In genomic region chr7:45539095-45539494, GRCm38 (mm10) we compare ENCODE assay signal across 15 mouse cellular contexts. TPM values are rescaled to one million over a fixed set of nuclear protein-coding genes. Genes with fewer than 3 reads are reported as not detected.
DNase-seq lines count a peak whose midpoint lies in the region; ATAC-seq and TF ChIP-seq lines count a peak whose summit lies in the region.
"Had no signal": no experiment of that assay in that cellular context is flagged by ENCODE, and none has a peak within 500 bp of the region (broad histone marks: within the 10 kb centered on the region; RNA-seq: fewer than 3 reads in every experiment).

No protein-coding gene starts in this region.

- H3K36me3 ChIP-seq in hindbrain, embryonic 15.5 days = no peaks in the 10 kb centered on the region
- no peaks in the 10 kb centered on the region for H3K36me3 ChIP-seq in hindbrain, embryonic 11.5 days (ENCODE audit: control insufficient read depth, insufficient read depth, low read length)
- H3K36me3 ChIP-seq in midbrain, embryonic 10.5 days = no peaks in the 10 kb centered on the region
- no peaks in the 10 kb centered on the region for H3K36me3 ChIP-seq in midbrain, embryonic 13.5 days
- H3K36me3 ChIP-seq in intestine, postnatal 0 days (ENCODE audit: control insufficient read depth, insufficient read depth) = no peaks in the 10 kb centered on the region
- H3K36me3 ChIP-seq in midbrain, embryonic 14.5 days (ENCODE audit: control insufficient read depth, insufficient read depth, low read length) = no peaks in the 10 kb centered on the region
- H3K36me3 ChIP-seq: forebrain, embryonic 12.5 days; heart, embryonic 15.5 days had no signal

- 77% methylated on average over 3 of the region's 3 CpGs for WGBS in hindbrain, embryonic 15.5 days
- WGBS in hindbrain, embryonic 11.5 days = 77% methylated on average over 3 of the region's 3 CpGs
- WGBS in midbrain, embryonic 10.5 days = 85% methylated on average over 3 of the region's 3 CpGs
- 87% methylated on average over 3 of the region's 3 CpGs for WGBS in midbrain, embryonic 13.5 days
- 76% methylated on average over 3 of the region's 3 CpGs for WGBS in intestine, postnatal 0 days
- 84% methylated on average over 3 of the region's 3 CpGs for WGBS in midbrain, embryonic 14.5 days

- no peak overlapping the region for H3K9ac ChIP-seq in hindbrain, embryonic 15.5 days
- no peak overlapping the region for H3K9ac ChIP-seq in hindbrain, embryonic 11.5 days (ENCODE audit: low read depth, low read length)
- no peak overlapping the region for H3K9ac ChIP-seq in midbrain, embryonic 13.5 days (replicated peaks)
- H3K9ac ChIP-seq in intestine, postnatal 0 days (ENCODE audit: low read depth, low read length) = no peak overlapping the region
- no peak overlapping the region for H3K9ac ChIP-seq in midbrain, embryonic 14.5 days (replicated peaks; ENCODE audit: low read length)
- H3K9ac ChIP-seq: forebrain, embryonic 12.5 days; heart, embryonic 15.5 days had no signal

- H3K27me3 ChIP-seq in hindbrain, embryonic 15.5 days = no peaks in the 10 kb centered on the region
- H3K27me3 ChIP-seq in hindbrain, embryonic 11.5 days (ENCODE audit: control insufficient read depth, insufficient read depth, low read length) = no peaks in the 10 kb centered on the region
- no peaks in the 10 kb centered on the region for H3K27me3 ChIP-seq in midbrain, embryonic 10.5 days (ENCODE audit: low read depth, poor library complexity, severe bottlenecking)
- no peaks in the 10 kb centered on the region for H3K27me3 ChIP-seq in midbrain, embryonic 13.5 days
- H3K27me3 ChIP-seq in intestine, postnatal 0 days (replicated peaks; ENCODE audit: control insufficient read depth, insufficient read depth, low read length) = no peaks in the 10 kb centered on the region
- no peaks in the 10 kb centered on the region for H3K27me3 ChIP-seq in midbrain, embryonic 14.5 days (ENCODE audit: control insufficient read depth, insufficient read depth, low read length)
- H3K27me3 ChIP-seq: forebrain, embryonic 12.5 days; heart, embryonic 15.5 days had no signal

- H3K27ac ChIP-seq in hindbrain, embryonic 15.5 days (replicated peaks) = 0 out of 2 replicates have a peak overlapping the region, but pooled peaks have one; percentile 71
- H3K27ac ChIP-seq in hindbrain, embryonic 11.5 days (ENCODE audit: low read depth, low read length) = no peak overlapping the region
- no peak overlapping the region for H3K27ac ChIP-seq in midbrain, embryonic 10.5 days (replicated peaks)
- H3K27ac ChIP-seq in midbrain, embryonic 13.5 days = no peak overlapping the region
- H3K27ac ChIP-seq in intestine, postnatal 0 days (ENCODE audit: low read depth, low read length) = no peak overlapping the region
- no peak overlapping the region for H3K27ac ChIP-seq in midbrain, embryonic 14.5 days (replicated peaks; ENCODE audit: low read depth, low read length)
- H3K27ac ChIP-seq: forebrain, embryonic 12.5 days; heart, embryonic 15.5 days had no signal

- peaks cover 9% of the 10 kb centered on the region for H3K4me1 ChIP-seq in hindbrain, embryonic 15.5 days (replicated peaks)
- 0 out of 2 replicates have a peak, but pooled peaks cover 4% of the 10 kb centered on the region for H3K4me1 ChIP-seq in hindbrain, embryonic 11.5 days (replicated peaks; ENCODE audit: control insufficient read depth, insufficient read depth, low read length)
- peaks cover 12% of the 10 kb centered on the region for H3K4me1 ChIP-seq in midbrain, embryonic 10.5 days
- peaks cover 7% of the 10 kb centered on the region for H3K4me1 ChIP-seq in midbrain, embryonic 13.5 days (replicated peaks)
- no peaks in the 10 kb centered on the region for H3K4me1 ChIP-seq in intestine, postnatal 0 days (replicated peaks; ENCODE audit: control insufficient read depth, insufficient read depth, low read length)
- H3K4me1 ChIP-seq in midbrain, embryonic 14.5 days (ENCODE audit: control insufficient read depth, insufficient read depth, low read length) = peaks cover 6% of the 10 kb centered on the region; the same call in 1 of the 2 replicates

- no peak for ATAC-seq in hindbrain, embryonic 15.5 days (ENCODE audit: low FRiP score, low read depth)
- ATAC-seq in hindbrain, embryonic 11.5 days (ENCODE audit: low FRiP score) = no peak
- no peak for ATAC-seq in midbrain, embryonic 13.5 days
- peak; percentile 3; the same call in 1 of the 2 replicates for ATAC-seq in intestine, postnatal 0 days
- ATAC-seq in midbrain, embryonic 14.5 days (ENCODE audit: low FRiP score, low TSS enrichment) = no peak

- no peak for DNase-seq in hindbrain, embryonic 11.5 days (ENCODE audit: low spot score)
- no peak for DNase-seq in midbrain, embryonic 10.5 days (ENCODE audit: low spot score)
- no peak for DNase-seq in midbrain, embryonic 14.5 days
- DNase-seq in layer of hippocampus, adult 8-10 months (ENCODE audit: low spot score in 2 of 2) = no peak
- DNase-seq: heart, postnatal 36 days; kidney, adult 18-20 months; thymus, adult 18-20 months; thymus, postnatal 36 days had no signal

- H3K4me2 ChIP-seq in hindbrain, embryonic 15.5 days = no peak overlapping the region
- no peak overlapping the region for H3K4me2 ChIP-seq in hindbrain, embryonic 11.5 days (replicated peaks; ENCODE audit: low read depth, low read length)
- no peak overlapping the region for H3K4me2 ChIP-seq in midbrain, embryonic 13.5 days (replicated peaks)
- peak overlapping the region; percentile 88; the same call in 1 of the 2 replicates for H3K4me2 ChIP-seq in intestine, postnatal 0 days (replicated peaks; ENCODE audit: low read depth)
- H3K4me2 ChIP-seq in midbrain, embryonic 14.5 days (ENCODE audit: low read length) = no peak overlapping the region; the same call in 1 of the 2 replicates

- no peaks in the 10 kb centered on the region for H3K9me3 ChIP-seq in hindbrain, embryonic 15.5 days
- H3K9me3 ChIP-seq in hindbrain, embryonic 11.5 days (ENCODE audit: control insufficient read depth, low read length) = no peaks in the 10 kb centered on the region
- no peaks in the 10 kb centered on the region for H3K9me3 ChIP-seq in midbrain, embryonic 10.5 days (replicated peaks)
- no peaks in the 10 kb centered on the region for H3K9me3 ChIP-seq in midbrain, embryonic 13.5 days
- H3K9me3 ChIP-seq in intestine, postnatal 0 days (ENCODE audit: control insufficient read depth) = no peaks in the 10 kb centered on the region
- no peaks in the 10 kb centered on the region for H3K9me3 ChIP-seq in midbrain, embryonic 14.5 days (ENCODE audit: control insufficient read depth, low read length)
- H3K9me3 ChIP-seq: forebrain, embryonic 12.5 days; heart, embryonic 15.5 days had no signal

- no peak overlapping the region for H3K4me3 ChIP-seq in hindbrain, embryonic 15.5 days
- no peak overlapping the region for H3K4me3 ChIP-seq in hindbrain, embryonic 11.5 days (ENCODE audit: low read depth, low read length)
- H3K4me3 ChIP-seq in midbrain, embryonic 10.5 days = peak overlapping the region; percentile 73
- no peak overlapping the region for H3K4me3 ChIP-seq in midbrain, embryonic 13.5 days (replicated peaks)
- H3K4me3 ChIP-seq in intestine, postnatal 0 days (ENCODE audit: low read depth, low read length) = no peak overlapping the region
- peak overlapping the region; percentile 54; the same call in 1 of the 2 replicates for H3K4me3 ChIP-seq in midbrain, embryonic 14.5 days (replicated peaks; ENCODE audit: low read depth, low read length)
- H3K4me3 ChIP-seq: myocyte had no signal

- TF ChIP-seq CTCF in intestine, postnatal 0 days (IDR thresholded peaks at IDR 0.05; ENCODE audit: low read depth) = no peak

RNA-seq across cellular contexts. Expression of gene Plekha4, which starts 13.0 kb away (rescaled TPM):
- 2.5 and 3.3 TPM in 2 replicates for polyA plus RNA-seq in hindbrain, embryonic 15.5 days (2015; fragmentation: Nextera tagmentation; extraction: Ambion mirVana)
- polyA plus RNA-seq in hindbrain, embryonic 11.5 days (2014; fragmentation: Nextera tagmentation; extraction: Ambion mirVana) = 2.1 and 2.3 TPM in 2 replicates
- polyA plus RNA-seq in midbrain, embryonic 10.5 days (2016; fragmentation: Nextera tagmentation; extraction: Ambion mirVana) = 0.78 and 1.1 TPM in 2 replicates
- polyA plus RNA-seq in midbrain, embryonic 13.5 days (2015; fragmentation: Nextera tagmentation; extraction: Ambion mirVana) = 0.23 and 0.46 TPM in 2 replicates
- polyA plus RNA-seq in intestine, postnatal 0 days (2015; fragmentation: Nextera tagmentation; extraction: Ambion mirVana) = 0.80 and 1.6 TPM in 2 replicates
- 0.53 and 0.77 TPM in 2 replicates for polyA plus RNA-seq in midbrain, embryonic 14.5 days (2014; fragmentation: Nextera tagmentation; extraction: Ambion mirVana)
- total RNA-seq in layer of hippocampus, adult 8-10 months (2022) = 1 to 10 TPM in 3 of 4 experiments, under 1 TPM in 1; 0.80 to 1.9 (median 1.5) TPM

RNA-seq across cellular contexts. Expression of gene Ppp1r15a, which starts 13.0 kb away (rescaled TPM):
- 13.8 and 14.4 TPM in 2 replicates for polyA plus RNA-seq in hindbrain, embryonic 15.5 days (2015; fragmentation: Nextera tagmentation; extraction: Ambion mirVana)
- 15.1 and 15.7 TPM in 2 replicates for polyA plus RNA-seq in hindbrain, embryonic 11.5 days (2014; fragmentation: Nextera tagmentation; extraction: Ambion mirVana)
- 15.0 and 18.6 TPM in 2 replicates for polyA plus RNA-seq in midbrain, embryonic 10.5 days (2016; fragmentation: Nextera tagmentation; extraction: Ambion mirVana)
- polyA plus RNA-seq in midbrain, embryonic 13.5 days (2015; fragmentation: Nextera tagmentation; extraction: Ambion mirVana) = 11.7 and 11.9 TPM in 2 replicates
- 7.4 and 9.0 TPM in 2 replicates for polyA plus RNA-seq in intestine, postnatal 0 days (2015; fragmentation: Nextera tagmentation; extraction: Ambion mirVana)
- polyA plus RNA-seq in midbrain, embryonic 14.5 days (2014; fragmentation: Nextera tagmentation; extraction: Ambion mirVana) = 9.5 and 10.2 TPM in 2 replicates
- 10 to 100 TPM; 15.2 to 24.6 (median 19.0) TPM for total RNA-seq in layer of hippocampus, adult 8-10 months (2022)

RNA-seq across cellular contexts. Expression of gene Hsd17b14, which starts 15.6 kb away (rescaled TPM):
- polyA plus RNA-seq in hindbrain, embryonic 15.5 days (2015; fragmentation: Nextera tagmentation; extraction: Ambion mirVana) = 0.18 and 0.26 TPM in 2 replicates
- polyA plus RNA-seq in hindbrain, embryonic 11.5 days (2014; fragmentation: Nextera tagmentation; extraction: Ambion mirVana) = 0.45 and 0.46 TPM in 2 replicates
- polyA plus RNA-seq in midbrain, embryonic 10.5 days (2016; fragmentation: Nextera tagmentation; extraction: Ambion mirVana) = 0.43 and 0.55 TPM in 2 replicates
- polyA plus RNA-seq in midbrain, embryonic 13.5 days (2015; fragmentation: Nextera tagmentation; extraction: Ambion mirVana) = 0.13 and 0.21 TPM in 2 replicates
- polyA plus RNA-seq in intestine, postnatal 0 days (2015; fragmentation: Nextera tagmentation; extraction: Ambion mirVana) = 0.73 and 1.2 TPM in 2 replicates
- not detected in 2 replicates for polyA plus RNA-seq in midbrain, embryonic 14.5 days (2014; fragmentation: Nextera tagmentation; extraction: Ambion mirVana)
- total RNA-seq in layer of hippocampus, adult 8-10 months (2022) = not detected
- total RNA-seq: layer of hippocampus, postnatal 14 days had no signal

RNA-seq across cellular contexts. Expression of gene Nucb1, which starts 28.9 kb away (rescaled TPM):
- polyA plus RNA-seq in hindbrain, embryonic 15.5 days (2015; fragmentation: Nextera tagmentation; extraction: Ambion mirVana) = 137 TPM in 2 replicates
- polyA plus RNA-seq in hindbrain, embryonic 11.5 days (2014; fragmentation: Nextera tagmentation; extraction: Ambion mirVana) = 88.6 and 92.7 TPM in 2 replicates
- 105 and 112 TPM in 2 replicates for polyA plus RNA-seq in midbrain, embryonic 10.5 days (2016; fragmentation: Nextera tagmentation; extraction: Ambion mirVana)
- polyA plus RNA-seq in midbrain, embryonic 13.5 days (2015; fragmentation: Nextera tagmentation; extraction: Ambion mirVana) = 86.7 and 101 TPM in 2 replicates
- polyA plus RNA-seq in intestine, postnatal 0 days (2015; fragmentation: Nextera tagmentation; extraction: Ambion mirVana) = 199 and 218 TPM in 2 replicates
- polyA plus RNA-seq in midbrain, embryonic 14.5 days (2014; fragmentation: Nextera tagmentation; extraction: Ambion mirVana) = 86.5 and 89.5 TPM in 2 replicates
- 100 to 1,000 TPM; 101 to 135 (median 117) TPM for total RNA-seq in layer of hippocampus, adult 8-10 months (2022)

RNA-seq across cellular contexts. Expression of gene Bcat2, which starts 30.9 kb away (rescaled TPM):
- polyA plus RNA-seq in hindbrain, embryonic 15.5 days (2015; fragmentation: Nextera tagmentation; extraction: Ambion mirVana) = 22.2 and 22.7 TPM in 2 replicates
- 26.6 and 31.4 TPM in 2 replicates for polyA plus RNA-seq in hindbrain, embryonic 11.5 days (2014; fragmentation: Nextera tagmentation; extraction: Ambion mirVana)
- polyA plus RNA-seq in midbrain, embryonic 10.5 days (2016; fragmentation: Nextera tagmentation; extraction: Ambion mirVana) = 32.2 and 38.2 TPM in 2 replicates
- 20.7 and 24.5 TPM in 2 replicates for polyA plus RNA-seq in midbrain, embryonic 13.5 days (2015; fragmentation: Nextera tagmentation; extraction: Ambion mirVana)
- polyA plus RNA-seq in intestine, postnatal 0 days (2015; fragmentation: Nextera tagmentation; extraction: Ambion mirVana) = 17.7 and 18.6 TPM in 2 replicates
- polyA plus RNA-seq in midbrain, embryonic 14.5 days (2014; fragmentation: Nextera tagmentation; extraction: Ambion mirVana) = 14.9 and 16.9 TPM in 2 replicates
- 10 to 100 TPM; 23.2 to 33.0 (median 29.9) TPM for total RNA-seq in layer of hippocampus, adult 8-10 months (2022)

Comparison
In these comparisons a context has a peak if more than half of its experiments do, and no peak if none do; other contexts are left out.
1. H3K4me3 ChIP-seq: peak in midbrain, embryonic 10.5 days (single experiment) and midbrain, embryonic 14.5 days (single experiment); none in hindbrain, embryonic 15.5 days (single experiment), hindbrain, embryonic 11.5 days (single experiment), midbrain, embryonic 13.5 days (single experiment) and intestine, postnatal 0 days (single experiment).